Mouse (Mus musculus): ENCODE results near the gene Mcfd2.

- TF ChIP-seq CTCF (IDR thresholded peaks at IDR 0.05; ENCODE audit: low read depth, low read length) (no peak), TAL1 (conservative IDR thresholded peaks at IDR 0.05; ENCODE audit: low read depth, low read length) (no peak)
Observed at GRCm38 (mm10) chr17:87287197-87287777, 21.6 kb upstream of the Mcfd2 start.

Data from G1E (cell line).